Mouse (Mus musculus) heart, postnatal 10 days (tissue): ENCODE data around the gene Cox17. TPM values are rescaled to one million over a fixed set of nuclear protein-coding genes. Genes with fewer than 3 reads are reported as not detected.

ENCODE experiments used
- DNase-seq, 2 experiments: peaks; one replicate each; pipeline ENCODE4 v3.0.0; 2021
- intact Hi-C: fragments of 180-260 bp; cut with DNase I; formaldehyde crosslinking; loops from one replicate; pipeline ENCODE4 v1.15.1; 2025
- total RNA-seq, 2 experiments: library from RNA; stranded (reverse); gene quantifications; 2 replicates each; pipeline ENCODE4 v1.2.3; 2021

Gene Cox17
- total RNA-seq, 2 experiments from 2014 or later, result 250 to 263 TPM

DNA sequence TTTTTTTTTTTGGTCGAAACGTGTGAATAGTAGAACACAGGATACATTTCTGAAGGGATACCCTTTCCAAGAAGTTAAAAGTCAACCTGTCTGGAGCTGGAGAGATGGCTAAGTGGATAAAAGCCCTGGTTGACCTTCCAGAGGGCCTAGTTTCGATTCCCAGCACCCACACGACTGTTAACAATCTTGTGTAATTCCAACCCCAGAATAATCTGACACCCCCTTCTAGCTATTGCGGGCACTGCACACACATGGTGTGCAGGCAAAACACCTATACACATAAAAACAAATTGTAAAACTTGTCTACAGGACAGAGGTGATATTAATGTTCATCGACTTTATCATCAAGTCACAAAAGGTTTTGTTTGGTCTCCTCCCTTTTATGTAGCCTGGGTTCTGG, 797 bp downstream of the Cox17 start:
- DNase-seq, result peak in 1 of 2 experiments; percentile 7
- intact Hi-C loops, result loop anchor here (2.0 kb wide), 1 partner anchor 105 kb away; the partner anchor contains the start of gene Adprh

DNA sequence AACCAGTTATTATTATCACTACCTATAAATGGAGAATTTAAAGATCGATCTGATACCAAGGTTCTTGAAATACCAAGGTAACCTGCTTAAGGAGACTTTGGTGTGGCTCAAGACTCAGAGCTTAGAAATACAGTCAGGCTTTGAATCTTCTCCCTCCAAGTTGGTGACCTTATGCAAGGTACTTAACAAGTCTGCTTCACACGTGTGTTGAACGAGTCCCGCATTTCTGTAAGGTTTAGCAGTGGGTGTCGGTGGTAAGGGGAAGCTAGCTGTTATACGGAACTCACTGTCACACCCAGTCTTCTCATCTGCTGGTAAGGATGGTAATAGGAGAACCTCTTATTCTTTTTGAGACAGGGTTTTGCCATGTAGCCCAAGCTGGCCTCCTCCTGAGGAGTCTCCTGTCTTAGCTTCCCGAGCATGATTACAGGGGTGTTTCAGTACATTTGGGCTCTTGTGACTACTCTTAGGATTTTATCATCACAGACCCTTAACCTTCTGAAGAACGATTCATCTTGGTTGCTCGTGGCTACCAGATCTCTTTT, 1.5 kb downstream of the Cox17 start:
- DNase-seq, result peak in 1 of 2 experiments; percentile 2
- intact Hi-C loops, result no loop called here

GRCm38 (mm10) chr16:38349881-38350280, 3.1 kb downstream of the Cox17 start:
- intact Hi-C loops, result no loop called here
- no peak for DNase-seq

- intact Hi-C loops, result no loop called here
- DNase-seq, result peak; percentile 85 to 87
These were observed 3.6 kb downstream of the Cox17 start for GRCm38 (mm10) chr16:38350361-38350855.

- intact Hi-C loops, result no loop called here
- peak in 1 of 2 experiments; percentile 52 for DNase-seq
These were observed 4.1 kb downstream of the Cox17 start for GRCm38 (mm10) chr16:38350939-38351338.

- intact Hi-C loops, result loop anchor here (1.0 kb wide), 1 partner anchor 9 kb away; no protein-coding TSS in a partner anchor
- DNase-seq, result peak; percentile 73
These were observed 5.2 kb downstream of the Cox17 start for GRCm38 (mm10) chr16:38352031-38352430.

DNA sequence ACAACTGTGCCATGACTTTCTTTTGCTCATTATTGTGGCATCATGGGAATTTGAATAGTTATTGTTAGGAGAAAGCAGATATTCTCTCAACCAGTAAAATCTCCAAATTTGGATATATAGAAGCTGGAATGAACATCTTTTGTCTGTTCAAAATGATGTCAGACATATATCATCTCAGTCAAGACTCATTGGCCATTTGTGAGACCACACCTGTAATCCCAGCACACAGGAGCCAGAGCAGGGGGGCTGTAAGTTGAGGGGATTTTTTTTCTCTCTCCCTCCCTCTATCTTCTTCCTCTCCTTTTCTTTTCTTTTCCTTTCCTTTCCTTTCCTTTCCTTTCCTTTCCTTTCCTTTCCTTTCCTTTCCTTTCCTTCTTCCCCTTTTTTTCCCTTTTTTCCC, 6.1 kb downstream of the Cox17 start:
- intact Hi-C loops, result loop anchor here (1.0 kb wide), 1 partner anchor 8 kb away; no protein-coding TSS in a partner anchor
- DNase-seq, result no peak

GRCm38 (mm10) chr16:38353642-38354041, 6.9 kb downstream of the Cox17 start:
- DNase-seq, result peak in 1 of 2 experiments; percentile 36
- intact Hi-C loops, result no loop called here

- intact Hi-C loops, result no loop called here
These were observed 7.6 kb downstream of the Cox17 start for GRCm38 (mm10) chr16:38354185-38354913.

GRCm38 (mm10) chr16:38358256-38358812, 11.5 kb downstream of the Cox17 start:
- intact Hi-C loops, result no loop called here
- DNase-seq, result no peak

More at GRCm38 (mm10) chr16:38354185-38354913, 7.6 kb downstream of the Cox17 start:
- DNase-seq, result no peak

DNA sequence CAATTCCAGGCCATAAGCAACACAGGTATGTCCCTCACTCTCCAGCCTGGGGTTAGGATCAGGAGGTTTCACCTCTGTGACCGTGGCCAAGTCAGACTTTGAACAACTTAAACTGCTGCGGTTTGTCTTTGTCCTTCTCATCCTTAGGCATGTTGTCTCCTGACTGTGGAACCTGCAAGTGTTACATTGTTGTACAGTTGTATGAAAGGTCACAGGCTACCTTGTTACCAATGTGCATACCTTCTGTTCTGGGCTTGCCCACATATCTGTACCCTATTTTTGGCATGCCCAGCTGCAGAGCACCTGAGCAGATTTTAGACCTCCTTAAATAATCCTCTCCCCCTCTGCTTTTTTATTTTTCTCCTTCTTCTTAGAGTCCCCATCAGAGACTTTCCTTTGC, 12.4 kb downstream of the Cox17 start:
- intact Hi-C loops, result no loop called here
- DNase-seq, result peak in 1 of 2 experiments; percentile 7

- DNase-seq, result no peak
- intact Hi-C loops, result no loop called here
These were observed 13.1 kb downstream of the Cox17 start for GRCm38 (mm10) chr16:38359857-38360256.

GRCm38 (mm10) chr16:38360317-38360716, 13.5 kb downstream of the Cox17 start:
- no peak for DNase-seq
- intact Hi-C loops, result no loop called here

DNA sequence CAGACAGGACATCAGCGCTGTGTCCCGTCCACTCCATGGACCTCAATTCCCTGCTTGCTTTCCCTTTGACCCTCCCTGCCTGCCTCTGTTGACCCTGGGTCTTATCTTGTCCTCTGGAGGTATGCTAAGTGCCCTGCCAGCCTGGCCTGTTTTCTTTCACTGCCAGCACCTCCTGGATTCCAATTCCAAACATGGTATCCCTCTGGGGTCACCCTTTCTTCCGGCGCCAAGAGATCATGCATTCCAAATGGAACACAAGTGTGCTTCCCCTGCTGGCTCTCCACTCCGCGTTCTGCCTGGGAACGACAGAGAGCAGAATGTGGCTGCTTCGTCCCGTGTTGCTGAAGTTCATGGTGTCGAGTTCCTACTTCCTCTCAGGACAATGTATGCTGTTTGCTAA, 15.1 kb downstream of the Cox17 start, which contains the start of gene Popdc2:
Gene Popdc2 (plus strand): TSS at position 277 of the 400 bp plus-strand sequence.
- intact Hi-C loops, result loop anchor here (1.0 kb wide), 1 partner anchor 10 kb away; no protein-coding TSS in a partner anchor

DNA sequence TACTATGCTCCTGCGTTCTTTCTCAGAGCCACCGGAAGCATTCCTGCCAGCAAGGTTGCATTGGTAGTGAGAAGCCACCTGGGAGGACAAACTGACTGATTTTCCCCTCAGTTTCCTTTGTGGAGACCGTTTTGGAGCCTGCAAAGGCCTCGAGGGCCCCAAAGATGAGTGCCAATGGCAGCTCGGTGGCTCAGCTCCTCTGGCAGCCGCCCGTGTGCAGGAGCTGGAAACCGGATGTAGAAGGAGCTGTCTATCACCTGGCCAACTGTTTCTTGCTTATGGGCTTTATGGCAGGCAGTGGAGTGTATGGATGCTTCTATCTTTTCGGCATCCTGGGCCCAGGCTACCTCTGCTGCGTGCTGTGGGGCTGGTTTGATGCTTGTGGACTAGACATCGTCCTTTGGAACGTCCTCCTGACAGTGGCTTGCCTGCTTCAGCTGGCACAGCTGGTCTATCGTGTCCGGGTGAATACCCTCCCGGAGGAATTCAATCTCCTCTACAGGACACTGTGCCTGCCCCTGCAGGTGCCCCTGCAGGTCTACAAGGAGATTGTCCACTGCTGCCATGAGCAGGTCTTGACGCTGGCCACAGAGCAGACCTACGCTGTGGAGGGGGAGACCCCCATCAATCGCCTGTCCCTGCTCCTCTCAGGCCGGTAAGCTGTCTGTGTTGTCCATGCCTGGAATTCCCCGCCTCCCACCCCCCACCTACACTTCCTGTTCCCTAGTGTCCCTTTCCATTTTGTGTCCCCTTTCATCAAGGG, 15.9 kb downstream of the Cox17 start:
- no peak for DNase-seq
- intact Hi-C loops, result no loop called here

More for the DNA sequence above, 15.1 kb downstream of the Cox17 start, which contains the start of gene Popdc2:
- peak; percentile 92 for DNase-seq

DNA sequence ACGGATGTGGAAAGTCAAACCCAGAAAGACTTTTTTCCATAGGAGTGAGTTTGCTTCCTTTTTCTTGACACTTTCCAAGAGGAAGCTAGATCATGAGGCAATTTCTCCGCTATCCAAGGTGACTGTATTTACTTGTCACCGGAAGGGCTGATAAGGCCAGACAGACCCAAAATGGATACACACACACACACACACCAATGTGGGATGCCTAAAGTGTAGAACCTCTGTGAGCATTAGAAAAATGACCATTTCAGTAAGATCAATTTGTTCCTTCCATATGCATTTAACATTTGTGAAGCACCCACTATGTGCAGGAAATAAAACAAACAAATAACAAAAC, 16.4 kb downstream of the Cox17 start:
- intact Hi-C loops, result no loop called here
- DNase-seq, result no peak

DNA sequence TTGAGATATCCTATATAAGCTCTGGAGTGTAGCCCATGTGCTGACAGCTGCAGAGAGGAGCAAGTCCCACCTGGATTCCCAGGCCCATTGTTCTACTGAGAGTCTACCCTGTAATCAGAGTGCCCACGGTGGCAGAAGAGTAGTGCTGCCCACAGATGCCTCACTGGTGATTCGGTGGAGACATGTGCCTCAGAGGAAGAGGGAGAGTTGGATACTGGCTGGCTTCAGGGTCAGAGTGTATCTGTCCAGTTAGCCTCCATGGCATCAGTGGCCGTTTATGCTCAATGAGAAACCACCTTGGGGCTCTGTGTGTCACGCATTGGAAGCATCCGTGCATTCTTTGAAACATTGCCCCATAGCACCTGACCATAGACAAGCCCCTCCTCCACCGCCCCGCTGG, 16.9 kb downstream of the Cox17 start:
- no peak for DNase-seq
- intact Hi-C loops, result no loop called here

- intact Hi-C loops, result no loop called here
These were observed 18.6 kb downstream of the Cox17 start for GRCm38 (mm10) chr16:38365390-38365789.

GRCm38 (mm10) chr16:38366231-38366630, 19.4 kb downstream of the Cox17 start:
- no peak for DNase-seq
- intact Hi-C loops, result no loop called here

More at GRCm38 (mm10) chr16:38365390-38365789, 18.6 kb downstream of the Cox17 start:
- no peak for DNase-seq

DNA sequence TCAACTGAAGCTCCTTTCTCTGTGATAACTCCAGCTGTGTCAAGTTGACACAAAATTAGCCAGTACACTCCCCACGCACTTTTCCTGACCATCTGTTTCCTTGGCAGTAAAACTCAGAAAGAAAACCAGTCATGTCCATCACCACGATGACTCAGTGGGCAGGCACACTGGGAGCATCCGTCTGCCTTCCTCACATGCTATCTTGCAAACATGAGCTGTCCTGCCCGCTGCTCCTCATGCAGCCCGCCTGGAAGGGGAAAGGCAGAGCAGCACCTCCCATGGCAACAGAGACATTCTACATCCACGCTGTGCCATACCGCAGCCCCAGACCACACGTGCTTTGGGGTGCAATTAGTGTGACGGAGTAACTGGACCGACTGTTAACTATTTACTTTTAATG, 21.5 kb downstream of the Cox17 start:
- intact Hi-C loops, result no loop called here

GRCm38 (mm10) chr16:38369000-38369399, 22.2 kb downstream of the Cox17 start:
- no peak for DNase-seq
- intact Hi-C loops, result no loop called here

More for the DNA sequence above, 21.5 kb downstream of the Cox17 start:
- peak; percentile 72 for DNase-seq
